ENCODE assay signal across 12 mouse cellular contexts in the genomic region with DNA sequence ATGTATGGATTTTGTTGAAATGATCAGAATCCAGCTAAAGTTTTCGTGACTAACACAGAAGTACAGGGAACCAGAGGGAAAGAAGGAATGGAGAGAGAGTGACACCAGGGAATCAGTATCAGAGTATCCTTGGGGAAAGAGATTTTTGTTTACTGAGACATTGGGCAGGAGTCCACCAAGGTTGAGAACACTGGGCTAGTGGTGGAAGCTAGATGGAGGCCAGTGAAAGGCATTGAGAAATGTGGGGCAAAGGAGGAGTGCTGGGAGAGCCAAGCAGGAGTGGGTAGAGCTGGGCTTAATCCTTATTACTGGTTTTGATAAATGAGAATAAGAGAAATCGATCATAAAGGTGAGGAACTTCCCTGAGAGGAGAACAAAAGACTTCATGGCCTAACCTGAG. TPM values are rescaled to one million over a fixed set of nuclear protein-coding genes. Genes with fewer than 3 reads are reported as not detected.
DNase-seq lines count a peak whose midpoint lies in the region; ATAC-seq and TF ChIP-seq lines count a peak whose summit lies in the region.
"Had no signal": no experiment of that assay in that cellular context is flagged by ENCODE, and none has a peak within 500 bp of the region (broad histone marks: within the 10 kb centered on the region; RNA-seq: fewer than 3 reads in every experiment).

No protein-coding gene starts in this region.

- DNase-seq in heart, adult 8-10 months (ENCODE audit: low spot score) = no peak
- no peak for DNase-seq in lung, postnatal 0 days (ENCODE audit: low spot score)
- DNase-seq in lung, postnatal 10 days = no peak
- DNase-seq in embryo, embryonic 10.5 days (ENCODE audit: low spot score) = no peak
- DNase-seq in thymus, postnatal 14 days = no peak
- DNase-seq: kidney, postnatal 25 days had no signal

- no peak for ATAC-seq in heart, embryonic 11.5 days (replicated peaks; ENCODE audit: insufficient number of reproducible peaks, low FRiP score, low TSS enrichment)
- ATAC-seq in lung, postnatal 0 days = no peak
- no peak for ATAC-seq in intestine, embryonic 16.5 days
- ATAC-seq: CD4-positive, CD25-positive, alpha-beta regulatory T cell, adult 4 months; forebrain, embryonic 15.5 days; midbrain, embryonic 16.5 days had no signal

- H3K9ac ChIP-seq in heart, embryonic 11.5 days (ENCODE audit: low read depth, low read length) = no peak overlapping the region
- no peak overlapping the region for H3K9ac ChIP-seq in lung, postnatal 0 days (replicated peaks; ENCODE audit: low read depth)
- no peak overlapping the region for H3K9ac ChIP-seq in intestine, embryonic 16.5 days (ENCODE audit: low read depth, low read length)
- H3K9ac ChIP-seq: forebrain, embryonic 15.5 days had no signal

- peaks cover 21% of the 10 kb centered on the region for H3K4me1 ChIP-seq in heart, embryonic 11.5 days (ENCODE audit: control insufficient read depth, insufficient read depth, low read length)
- peaks cover 6% of the 10 kb centered on the region for H3K4me1 ChIP-seq in lung, postnatal 0 days (ENCODE audit: insufficient read depth, low read depth, low read length)
- H3K4me1 ChIP-seq in intestine, embryonic 16.5 days (ENCODE audit: control insufficient read depth, insufficient read depth, low read length) = no peaks in the 10 kb centered on the region

- 70% methylated on average over 2 of the region's 2 CpGs for WGBS in heart, embryonic 11.5 days (ENCODE audit: insufficient replicate concordance)
- 73% methylated on average over 2 of the region's 2 CpGs for WGBS in lung, postnatal 0 days
- 95% methylated on average over 2 of the region's 2 CpGs for WGBS in intestine, embryonic 16.5 days

- no peak for TF ChIP-seq EP300 in lung, postnatal 0 days (IDR thresholded peaks at IDR 0.05)

- no peak for TF ChIP-seq CTCF in lung, postnatal 0 days (IDR thresholded peaks at IDR 0.05)

- H3K4me3 ChIP-seq in heart, embryonic 11.5 days (ENCODE audit: low read depth, low read length) = no peak overlapping the region
- H3K4me3 ChIP-seq in lung, postnatal 0 days (ENCODE audit: low read depth, low read length) = peak overlapping the region; percentile 53; the same call in 1 of the 2 replicates
- H3K4me3 ChIP-seq in intestine, embryonic 16.5 days (ENCODE audit: low read length) = no peak overlapping the region
- H3K4me3 ChIP-seq: forebrain, embryonic 15.5 days had no signal

- H3K4me2 ChIP-seq in heart, embryonic 11.5 days = peak overlapping the region; percentile 78
- H3K4me2 ChIP-seq in lung, postnatal 0 days (replicated peaks; ENCODE audit: low read depth, low read length) = peak overlapping the region; percentile 60
- peak overlapping the region; percentile 35; the same call in 1 of the 2 replicates for H3K4me2 ChIP-seq in intestine, embryonic 16.5 days (ENCODE audit: low read depth, low read length)
- H3K4me2 ChIP-seq: forebrain, embryonic 15.5 days had no signal

- H3K27ac ChIP-seq in heart, embryonic 11.5 days (ENCODE audit: low read depth, low read length) = peak overlapping the region; percentile 10
- H3K27ac ChIP-seq in lung, postnatal 0 days (ENCODE audit: low read length) = peak overlapping the region; percentile 12; the same call in 1 of the 2 replicates
- H3K27ac ChIP-seq in intestine, embryonic 16.5 days (ENCODE audit: low read length) = no peak overlapping the region
- H3K27ac ChIP-seq: forebrain, embryonic 15.5 days had no signal

- no peaks in the 10 kb centered on the region for H3K9me3 ChIP-seq in heart, embryonic 11.5 days (replicated peaks; ENCODE audit: control insufficient read depth, low read length)
- no peaks in the 10 kb centered on the region for H3K9me3 ChIP-seq in lung, postnatal 0 days (ENCODE audit: low read length)
- no peaks in the 10 kb centered on the region for H3K9me3 ChIP-seq in intestine, embryonic 16.5 days (ENCODE audit: control insufficient read depth, low read length)
- H3K9me3 ChIP-seq: forebrain, embryonic 15.5 days had no signal

- no peaks in the 10 kb centered on the region for H3K27me3 ChIP-seq in heart, embryonic 11.5 days (ENCODE audit: control insufficient read depth, insufficient read depth, low read length)
- no peaks in the 10 kb centered on the region for H3K27me3 ChIP-seq in lung, postnatal 0 days (replicated peaks; ENCODE audit: insufficient read depth, low read length)
- H3K27me3 ChIP-seq in intestine, embryonic 16.5 days (replicated peaks; ENCODE audit: control insufficient read depth, insufficient read depth, low read length) = no peaks in the 10 kb centered on the region
- H3K27me3 ChIP-seq: forebrain, embryonic 15.5 days had no signal

- H3K36me3 ChIP-seq in heart, embryonic 11.5 days (ENCODE audit: control insufficient read depth, insufficient read depth, low read length) = peaks cover 4% of the 10 kb centered on the region; the same call in 1 of the 2 replicates
- no peaks in the 10 kb centered on the region for H3K36me3 ChIP-seq in lung, postnatal 0 days (ENCODE audit: insufficient read depth, low read length)
- no peaks in the 10 kb centered on the region for H3K36me3 ChIP-seq in intestine, embryonic 16.5 days (ENCODE audit: control insufficient read depth, insufficient read depth, low read length)
- H3K36me3 ChIP-seq: forebrain, embryonic 15.5 days had no signal

RNA-seq across cellular contexts. Expression of a gene that starts 4.2 kb away (rescaled TPM):
- 91.8 and 120 TPM in 2 replicates for polyA plus RNA-seq in heart, embryonic 11.5 days (2014; fragmentation: Nextera tagmentation; extraction: Ambion mirVana)
- 10 to 100 TPM; 42.0 to 57.9 (median 52.5) TPM for total RNA-seq in heart, adult 8-10 months (2022)
- 72.0 and 73.6 TPM in 2 replicates for polyA plus RNA-seq in lung, postnatal 0 days (2015; fragmentation: Nextera tagmentation; extraction: Ambion mirVana)
- polyA plus RNA-seq in intestine, embryonic 16.5 days (2015; fragmentation: Nextera tagmentation; extraction: Ambion mirVana) = 46.6 and 49.0 TPM in 2 replicates
- total RNA-seq: granulocyte monocyte progenitor cell, adult 5-6 weeks had no signal
